Mouse (Mus musculus) liver, embryonic 14.5 days (tissue): ENCODE measurements around the gene Cfap300. TPM values are rescaled to one million over a fixed set of nuclear protein-coding genes. Genes with fewer than 3 reads are reported as not detected.

Experiments used
- ATAC-seq: fragments of 200-750 bp; cut with Nextera tagmentation; 2 replicates; pipeline ENCODE4 v1.8.0; 2017; ENCODE audit warnings: moderate number of reproducible peaks, mild to moderate bottlenecking, moderate library complexity; ENCODE audit not compliant: insufficient read depth
- DNase-seq, 3 experiments: peaks; one replicate each; pipeline ENCODE4 v3.0.0-alpha.2; 2012 to 2013; ENCODE audit warnings: low read depth in 3 of 3, low spot score in 3 of 3
- H3K27ac ChIP-seq: fragments of 300-500 bp; sonication (generic); 2 replicates; pipeline ENCODE4 v1.5.1; 2014; ENCODE audit warnings: moderate library complexity, mild to moderate bottlenecking, control low read depth, inconsistent platforms
- H3K27me3 ChIP-seq: fragments of 300-500 bp; sonication (generic); 2 replicates; pipeline ENCODE4 v1.6.1; 2014; ENCODE audit warnings: mild to moderate bottlenecking, low read length, moderate library complexity; ENCODE audit not compliant: control insufficient read depth, insufficient read depth
- H3K36me3 ChIP-seq: fragments of 300-500 bp; sonication (generic); replicated peaks from 2 replicates; pipeline ENCODE4 v1.6.1; 2014; ENCODE audit warnings: low read depth; ENCODE audit not compliant: control insufficient read depth, insufficient read depth
- H3K4me1 ChIP-seq, 2 experiments: fragments of 200-500 bp in 1 of 2; fragments of 300-500 bp in 1 of 2; sonication (generic) in 1 of 2; replicated peaks; 2 replicates each; pipeline ENCODE4 v1.6.1; 2012 to 2014; ENCODE audit warnings: antibody characterized with exemption in 1 of 2, inconsistent platforms in 1 of 2, low read length in 1 of 2; ENCODE audit not compliant: control insufficient read depth in 2 of 2, insufficient read depth in 2 of 2
- H3K4me2 ChIP-seq: fragments of 300-500 bp; sonication (generic); 2 replicates; pipeline ENCODE4 v1.6.1; 2014; ENCODE audit warnings: low read depth, mild to moderate bottlenecking, control low read depth, moderate library complexity
- H3K4me3 ChIP-seq, 2 experiments: fragments of 200-500 bp in 1 of 2; fragments of 300-500 bp in 1 of 2; sonication (generic) in 1 of 2; 2 replicates each; pipeline ENCODE4 v1.5.1; 2012 to 2014; ENCODE audit warnings: low read depth in 2 of 2, low read length in 2 of 2, mild to moderate bottlenecking in 2 of 2, control low read depth in 1 of 2, inconsistent platforms in 1 of 2, moderate library complexity in 1 of 2; ENCODE audit not compliant: insufficient read depth in 1 of 2
- H3K9ac ChIP-seq: fragments of 300-500 bp; sonication (generic); replicated peaks from 2 replicates; pipeline ENCODE4 v1.6.1; 2014; ENCODE audit warnings: mild to moderate bottlenecking, control low read depth, moderate library complexity
- H3K9me3 ChIP-seq: fragments of 300-500 bp; sonication (generic); 2 replicates; pipeline ENCODE4 v1.6.1; 2016; ENCODE audit warnings: low read length, mixed read lengths; ENCODE audit not compliant: control insufficient read depth
- CTCF ChIP-seq: IDR thresholded peaks from 2 replicates; pipeline ENCODE4 v1.5.1; 2016; ENCODE audit warnings: antibody characterized with exemption, low read depth, control low read depth
- EP300 ChIP-seq: IDR thresholded peaks from 2 replicates; pipeline ENCODE4 v1.6.1; 2016; ENCODE audit warnings: antibody characterized with exemption, low read depth
- WGBS: fragments of 180-500 bp; shearing (Covaris S2); extraction: QIAGEN DNeasy Blood & Tissue Kit; methylation state at CpG from one replicate; pipeline ENCODE4 v1.1.7; 2014; ENCODE audit not compliant: insufficient replicate concordance; 5-methylcytosine and 5-hydroxymethylcytosine counted together
- polyA plus RNA-seq, 2 experiments: library from polyadenylated mRNA; depleted of rRNA in 1 of 2; stranded (reverse) in 1 of 2; unstranded in 1 of 2; fragments of >200 nt; fragmentation: Nextera tagmentation in 1 of 2; extraction: Ambion mirVana in 1 of 2; gene quantifications; 2 replicates each; pipeline versions ENCODE4 v1.2.1 to v1.2.3; 2012 to 2014

The Cfap300 gene
- polyA plus RNA-seq, 2 experiments: 0.51 to 1.3 TPM

DNA sequence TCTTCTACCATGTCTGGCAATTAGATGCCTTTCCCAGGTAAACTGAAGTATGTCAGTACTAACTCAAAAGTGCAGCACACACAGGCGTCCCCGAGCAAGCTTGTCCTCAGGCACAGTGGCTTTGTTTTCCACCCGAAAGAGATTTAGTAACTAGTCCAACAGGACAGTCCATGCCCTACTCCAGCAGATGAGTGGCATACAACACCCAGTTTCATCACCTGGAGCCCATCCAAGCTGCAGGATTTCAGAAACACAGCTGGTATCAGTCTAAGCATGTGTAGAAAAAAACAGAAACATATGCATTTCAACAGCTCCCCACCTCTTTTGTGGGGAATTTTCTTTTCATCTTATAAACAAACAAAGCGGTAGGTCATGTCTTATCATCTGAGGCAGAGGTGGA is 51.7 kb downstream of the Cfap300 start:
- WGBS: 52% methylated on average over 4 of the region's 4 CpGs
- Histone ChIP-seq H3K4me1 (peaks cover 0 to 2% of the 10 kb centered on the region in 2 experiments; a peak in 1 of 4 replicates), H3K36me3 (no peaks in the 10 kb centered on the region), H3K4me3 (no peak overlapping the region), H3K27ac (no peak overlapping the region), H3K9me3 (no peaks in the 10 kb centered on the region), H3K4me2 (no peak overlapping the region), H3K9ac (no peak overlapping the region), H3K27me3 (no peaks in the 10 kb centered on the region)
- TF ChIP-seq CTCF: no peak
- TF ChIP-seq EP300: no peak
- ATAC-seq (no peak), DNase-seq (no peak)

DNA sequence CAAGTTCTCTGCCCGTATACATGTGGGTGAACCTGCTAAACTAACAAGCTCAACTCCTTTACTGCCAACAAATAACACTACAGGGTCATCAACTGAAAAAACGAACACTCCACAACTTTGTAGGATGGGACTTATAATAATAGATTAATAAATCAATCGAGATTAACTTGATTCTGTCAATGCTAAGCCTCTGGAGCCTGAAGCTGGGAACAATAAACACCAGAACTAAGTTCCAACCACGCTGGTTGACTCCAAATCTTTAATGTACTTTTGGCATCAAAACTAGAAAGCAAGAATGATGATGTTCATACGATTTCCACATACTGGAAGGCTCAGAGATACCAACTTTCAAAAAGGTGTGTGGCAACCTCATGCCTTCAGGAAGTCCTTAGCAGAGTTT is 55.5 kb downstream of the Cfap300 start:
- H3K27ac ChIP-seq: no peak overlapping the region
- H3K9me3 ChIP-seq: no peaks in the 10 kb centered on the region
- no peak for ATAC-seq
- H3K27me3 ChIP-seq: no peaks in the 10 kb centered on the region
- no peak overlapping the region for H3K9ac ChIP-seq
- peaks cover 0 to 2% of the 10 kb centered on the region in 2 experiments; a peak in 1 of 4 replicates for H3K4me1 ChIP-seq
- 47% methylated on average over 5 of the region's 5 CpGs for WGBS
- no peak overlapping the region for H3K4me3 ChIP-seq
- DNase-seq: no peak
- H3K36me3 ChIP-seq: no peaks in the 10 kb centered on the region
- TF ChIP-seq CTCF: no peak
- TF ChIP-seq EP300: no peak
- no peak overlapping the region for H3K4me2 ChIP-seq

DNA sequence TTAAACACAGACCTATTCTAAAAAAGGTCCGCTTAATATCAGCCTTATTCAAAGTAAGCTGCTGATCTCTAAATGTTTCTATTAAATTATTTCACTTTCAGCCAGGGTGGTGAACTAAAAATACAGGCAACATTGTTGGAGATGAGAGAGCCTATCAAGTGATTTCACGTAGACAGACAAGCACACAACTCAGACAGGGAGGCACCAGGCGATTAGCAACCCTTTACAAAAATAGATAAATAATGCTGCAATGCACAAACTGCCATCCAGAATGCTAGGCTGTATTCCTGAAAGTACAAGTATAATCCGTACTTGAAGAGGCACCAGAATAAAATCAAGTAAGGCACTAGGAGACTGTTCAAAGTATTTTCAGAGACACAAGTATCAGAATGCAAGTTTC is 58.3 kb downstream of the Cfap300 start:
- Histone ChIP-seq H3K4me3 (no peak overlapping the region), H3K9ac (no peak overlapping the region), H3K9me3 (no peaks in the 10 kb centered on the region), H3K27me3 (no peaks in the 10 kb centered on the region), H3K27ac (no peak overlapping the region), H3K4me2 (no peak overlapping the region), H3K4me1 (no peaks in the 10 kb centered on the region), H3K36me3 (no peaks in the 10 kb centered on the region)
- WGBS: 56% methylated on average over 4 of the region's 4 CpGs
- ATAC-seq: no peak
- DNase-seq: no peak
- TF ChIP-seq CTCF: no peak
- TF ChIP-seq EP300: no peak

DNA sequence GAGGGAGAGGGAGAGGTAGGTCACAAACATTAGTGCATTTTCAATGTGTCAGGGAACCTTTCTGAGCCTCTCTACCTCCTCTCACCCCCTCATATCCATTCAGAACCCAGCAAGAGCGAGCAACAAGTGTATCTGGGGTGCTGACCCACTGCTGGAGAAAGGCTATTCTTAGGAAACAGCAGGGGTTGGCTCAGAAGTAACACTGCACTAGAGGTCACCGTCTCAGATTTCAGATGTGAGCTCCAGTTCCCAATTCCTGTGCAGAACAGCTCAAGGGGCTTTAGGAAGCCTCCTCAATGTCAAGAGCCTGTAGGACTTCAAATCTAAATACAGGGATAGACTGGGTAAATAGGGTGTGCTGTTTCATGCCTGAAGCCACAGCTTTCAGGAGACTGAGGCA is 59.0 kb downstream of the Cfap300 start:
- ATAC-seq (no peak), DNase-seq (no peak)
- 18% methylated on average over 2 of the region's 2 CpGs for WGBS
- H3K27ac ChIP-seq: no peak overlapping the region
- H3K9ac ChIP-seq: no peak overlapping the region
- no peaks in the 10 kb centered on the region for H3K9me3 ChIP-seq
- no peak overlapping the region for H3K4me3 ChIP-seq
- H3K27me3 ChIP-seq: no peaks in the 10 kb centered on the region
- H3K4me1 ChIP-seq: no peaks in the 10 kb centered on the region
- no peaks in the 10 kb centered on the region for H3K36me3 ChIP-seq
- no peak overlapping the region for H3K4me2 ChIP-seq
- TF ChIP-seq CTCF (no peak), EP300 (no peak)

DNA sequence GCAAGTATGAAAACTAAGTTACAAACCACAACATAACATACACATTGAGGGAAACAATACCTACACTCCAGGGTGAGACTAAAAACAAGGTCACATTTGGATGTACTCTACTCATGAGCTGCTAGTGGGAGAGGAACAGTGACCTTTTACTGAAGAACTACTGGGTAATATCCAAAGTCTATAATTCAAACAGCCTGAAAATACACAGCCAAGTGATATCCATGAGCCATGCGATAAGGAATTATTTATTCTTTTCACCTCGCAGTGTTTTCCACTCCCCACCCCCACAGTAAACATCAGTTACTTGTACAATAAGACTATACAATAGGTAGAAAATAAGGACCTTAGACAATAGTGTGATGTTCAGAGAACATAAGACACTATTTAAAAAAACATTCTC is 62.5 kb downstream of the Cfap300 start:
- H3K4me1 ChIP-seq: no peaks in the 10 kb centered on the region
- no peak overlapping the region for H3K9ac ChIP-seq
- H3K27me3 ChIP-seq: no peaks in the 10 kb centered on the region
- no peak overlapping the region for H3K4me3 ChIP-seq
- no peaks in the 10 kb centered on the region for H3K36me3 ChIP-seq
- H3K9me3 ChIP-seq: no peaks in the 10 kb centered on the region
- 65% methylated on average over 2 of the region's 2 CpGs for WGBS
- no peak for DNase-seq
- no peak overlapping the region for H3K27ac ChIP-seq
- no peak overlapping the region for H3K4me2 ChIP-seq
- ATAC-seq: no peak
- no peak for TF ChIP-seq EP300
- no peak for TF ChIP-seq CTCF
